Mouse (Mus musculus): ENCODE measurements around the gene Tepp.
A peak's percentile ranks its signal among the peaks of the same experiment; 100 is the strongest.

Gene Tepp

DNA sequence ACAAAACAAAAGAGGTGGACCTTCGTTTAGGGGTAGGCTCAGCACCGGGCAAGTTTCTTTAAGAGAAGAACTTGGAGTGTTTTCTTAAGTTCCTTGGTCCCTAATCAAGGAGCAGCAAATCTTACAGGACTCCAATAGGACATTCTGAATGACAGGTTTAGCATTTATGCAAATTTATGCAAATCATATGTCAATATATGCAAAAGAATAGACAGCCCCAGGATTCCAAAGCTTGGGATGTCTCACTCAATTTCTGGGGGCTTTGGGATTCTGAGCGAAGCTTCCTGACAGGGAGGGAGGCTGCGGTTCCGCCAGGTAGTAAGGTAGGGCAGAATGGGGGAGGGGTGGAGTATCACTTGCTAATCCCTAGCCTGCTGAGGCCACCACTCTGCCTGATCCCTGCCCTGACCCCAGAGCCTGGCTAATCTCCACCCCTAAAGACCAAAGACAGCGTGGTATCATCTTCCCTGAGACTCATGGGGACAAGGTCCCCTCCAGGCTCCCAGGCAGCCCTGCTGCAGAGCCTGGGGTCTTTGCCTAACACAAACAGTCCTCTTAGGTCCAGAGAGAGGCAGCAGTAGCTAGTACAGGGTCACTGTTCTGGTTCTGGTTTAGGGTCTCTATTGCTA, at the start of gene Tepp:
Tepp (plus strand) TSS at position 225 of the 629 bp plus-strand sequence.
- DNase-seq (ENCODE audit: low spot score) = peak; percentile 69

DNA sequence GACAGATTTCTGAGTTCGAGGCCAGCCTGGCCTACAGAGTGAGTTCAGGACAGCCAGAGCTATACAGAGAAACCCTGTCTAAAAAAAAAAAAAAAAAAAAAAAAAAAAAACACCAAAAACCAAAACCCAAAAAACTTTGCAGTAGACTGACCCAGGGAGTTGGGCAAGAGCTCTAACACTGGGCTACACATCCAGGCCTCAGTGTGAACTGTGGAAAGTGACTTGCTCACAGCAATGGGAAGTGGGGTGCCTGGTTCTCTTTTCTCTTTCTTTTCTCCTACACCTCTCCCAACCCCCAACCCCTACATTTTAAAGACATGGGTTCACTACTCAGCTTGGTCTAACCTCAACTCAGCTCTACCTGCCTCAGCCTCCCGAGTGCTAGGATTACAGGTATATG, 48.2 kb upstream of the Tepp start:
- no peak for DNase-seq (ENCODE audit: low spot score)

- no peak for DNase-seq (ENCODE audit: low spot score)
These were observed 39.9 kb upstream of the Tepp start for GRCm38 (mm10) chr8:95270501-95270900.

GRCm38 (mm10) chr8:95271841-95272240, 38.5 kb upstream of the Tepp start:
- DNase-seq (ENCODE audit: low spot score) = no peak

GRCm38 (mm10) chr8:95272871-95273270, 37.5 kb upstream of the Tepp start:
- no peak for DNase-seq (ENCODE audit: low spot score)

DNA sequence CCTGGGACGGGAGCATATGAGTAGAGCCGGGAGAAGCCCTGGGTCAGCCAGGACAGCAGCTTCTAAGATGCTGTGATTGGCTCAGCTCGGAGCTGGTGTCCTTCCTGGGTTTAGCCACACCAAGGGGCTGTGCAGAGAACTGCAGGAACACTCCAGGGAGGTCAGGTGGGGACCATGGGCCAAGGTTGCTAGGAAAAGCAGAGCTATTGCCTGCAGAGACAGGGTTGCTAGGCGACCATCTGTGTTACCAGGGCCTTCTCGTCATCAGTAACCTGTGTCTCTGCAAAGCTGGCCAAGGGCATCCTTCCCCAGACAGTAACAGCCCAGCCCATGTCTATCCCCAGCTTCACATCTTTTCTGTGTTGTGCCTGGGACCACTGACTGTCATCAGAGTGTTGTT, 28.9 kb upstream of the Tepp start:
- DNase-seq (ENCODE audit: low spot score) = no peak

GRCm38 (mm10) chr8:95289066-95289650, 21.2 kb upstream of the Tepp start:
- no peak for DNase-seq (ENCODE audit: low spot score)

DNA sequence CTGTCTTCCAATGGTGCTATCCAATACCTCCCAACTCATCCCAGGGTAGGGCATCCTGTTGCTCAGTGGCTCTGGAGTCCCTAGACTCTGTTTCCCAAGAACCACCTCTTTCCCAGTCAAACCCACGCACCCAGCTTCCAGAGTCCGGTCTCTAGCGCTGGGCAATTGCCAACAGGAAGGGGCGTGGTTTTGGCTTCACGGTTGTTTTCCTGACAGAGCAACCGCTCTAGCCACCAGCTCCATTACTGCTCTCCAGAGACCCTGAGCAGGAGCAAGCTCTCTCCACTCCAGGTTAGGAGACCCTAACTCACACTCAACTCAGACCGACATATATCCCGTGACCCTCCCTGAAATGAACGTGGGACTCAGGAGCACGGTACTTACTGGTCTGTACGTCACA, 17.2 kb upstream of the Tepp start:
- no peak for DNase-seq (ENCODE audit: low spot score)

DNA sequence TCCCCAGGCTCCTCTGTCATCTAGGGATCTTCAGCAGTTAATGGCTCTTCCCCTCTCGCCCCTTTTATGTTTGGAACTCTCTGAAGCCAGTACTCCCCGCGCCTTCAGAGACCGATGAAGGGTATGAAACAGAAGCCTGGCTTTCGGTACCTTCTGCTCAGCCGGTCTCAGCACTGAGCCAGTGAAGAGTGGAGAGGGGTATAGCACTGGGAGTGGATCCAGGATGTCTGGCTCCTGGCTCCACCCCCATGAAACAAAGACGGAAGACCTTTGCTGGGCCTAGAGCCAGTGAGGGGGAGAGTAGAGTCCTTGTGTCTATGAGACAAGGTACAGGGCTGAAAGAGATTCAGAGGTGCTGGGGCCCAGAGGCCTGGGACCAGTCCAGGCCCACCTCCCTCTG, 16.5 kb upstream of the Tepp start:
- DNase-seq (ENCODE audit: low spot score) = no peak

DNA sequence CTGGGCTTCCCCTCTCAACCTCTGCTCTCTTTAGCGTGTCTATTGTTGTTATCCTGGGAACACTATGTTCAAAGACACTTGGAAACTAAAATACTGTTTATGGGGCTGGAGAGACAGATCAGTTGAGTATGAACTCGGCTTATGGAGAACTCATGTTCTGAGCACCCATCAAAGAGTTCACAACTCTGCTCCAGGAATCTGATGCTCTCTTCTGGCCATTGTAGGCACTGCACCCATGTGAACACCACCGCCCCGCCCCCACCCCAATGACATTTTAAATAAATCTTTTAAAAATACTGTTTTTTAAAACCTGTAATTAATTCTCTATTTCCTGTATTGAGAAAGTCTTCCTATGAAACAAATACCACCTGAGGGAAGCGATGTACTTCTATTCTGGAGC, 8.0 kb upstream of the Tepp start:
- DNase-seq (ENCODE audit: low spot score) = no peak

- no peak for DNase-seq (ENCODE audit: low spot score)
These were observed 4.8 kb upstream of the Tepp start for GRCm38 (mm10) chr8:95305526-95305925.

DNA sequence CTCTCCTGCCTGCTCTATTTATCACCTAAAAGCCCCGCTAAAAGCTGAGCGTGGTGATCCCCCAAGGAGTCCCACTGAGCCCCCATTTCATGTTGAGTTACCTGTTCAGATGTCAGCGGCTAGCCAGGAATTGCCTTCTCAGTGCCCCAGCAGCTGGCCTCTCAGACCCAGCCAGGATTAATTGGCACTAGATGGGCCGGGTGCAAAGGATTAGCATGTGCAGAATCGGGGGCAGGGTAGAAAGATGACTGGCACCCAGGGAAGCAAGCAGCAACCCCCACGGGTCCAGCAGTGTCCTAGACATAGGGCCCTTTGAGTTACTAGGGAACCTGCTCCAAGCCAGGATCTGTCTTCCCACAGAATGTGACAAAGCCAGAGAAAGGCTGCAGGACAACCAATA, 3.9 kb upstream of the Tepp start, which contains the start of gene Cngb1:
Cngb1 (minus strand) TSS at position 155 of the 400 bp plus-strand sequence.
- no peak for DNase-seq (ENCODE audit: low spot score)

DNA sequence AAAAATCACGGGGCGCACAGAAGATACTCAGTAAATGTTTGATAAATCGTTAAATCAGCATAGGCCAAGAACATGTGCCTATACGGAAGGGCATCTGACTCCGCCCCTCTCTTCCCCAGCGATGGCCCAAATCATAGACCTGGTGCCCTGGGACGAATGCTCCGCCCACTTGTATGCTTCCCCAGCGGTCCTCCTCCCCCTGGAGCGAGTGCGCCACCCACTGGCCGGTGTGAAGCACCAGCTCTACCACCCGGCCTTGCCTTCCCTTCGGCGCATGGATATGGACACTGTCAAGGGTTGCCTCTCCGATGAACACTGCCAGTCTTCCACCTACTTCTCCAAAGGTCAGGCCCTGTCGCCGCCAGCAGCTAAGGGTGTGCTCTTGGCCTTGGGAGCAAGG, 2.5 kb downstream of the Tepp start:
- no peak for DNase-seq (ENCODE audit: low spot score)

- DNase-seq (ENCODE audit: low spot score) = no peak
These were observed 3.5 kb downstream of the Tepp start for GRCm38 (mm10) chr8:95313857-95314256.

- no peak for DNase-seq (ENCODE audit: low spot score)
These were observed 4.3 kb downstream of the Tepp start for GRCm38 (mm10) chr8:95314707-95315106.

DNA sequence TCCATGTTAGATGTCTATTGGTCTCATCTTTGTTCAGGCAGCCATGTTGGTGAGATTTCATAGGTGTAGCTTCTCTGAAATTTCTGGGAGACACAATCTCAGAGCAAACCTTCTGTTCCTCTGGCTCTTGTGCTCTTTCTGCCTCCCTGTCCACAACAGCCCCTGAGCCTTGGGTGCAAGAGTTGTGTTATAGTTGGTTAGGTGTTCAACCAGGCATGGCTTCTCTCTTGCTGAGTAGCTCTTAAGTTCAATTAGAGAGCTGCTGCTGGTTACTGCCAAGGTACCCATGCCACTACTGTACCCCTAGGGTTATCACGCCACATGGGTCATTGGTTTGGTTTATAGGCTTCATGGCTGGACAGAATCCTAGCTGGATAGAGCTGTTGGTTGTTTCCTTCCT, 5.0 kb downstream of the Tepp start:
- DNase-seq (ENCODE audit: low spot score) = no peak

DNA sequence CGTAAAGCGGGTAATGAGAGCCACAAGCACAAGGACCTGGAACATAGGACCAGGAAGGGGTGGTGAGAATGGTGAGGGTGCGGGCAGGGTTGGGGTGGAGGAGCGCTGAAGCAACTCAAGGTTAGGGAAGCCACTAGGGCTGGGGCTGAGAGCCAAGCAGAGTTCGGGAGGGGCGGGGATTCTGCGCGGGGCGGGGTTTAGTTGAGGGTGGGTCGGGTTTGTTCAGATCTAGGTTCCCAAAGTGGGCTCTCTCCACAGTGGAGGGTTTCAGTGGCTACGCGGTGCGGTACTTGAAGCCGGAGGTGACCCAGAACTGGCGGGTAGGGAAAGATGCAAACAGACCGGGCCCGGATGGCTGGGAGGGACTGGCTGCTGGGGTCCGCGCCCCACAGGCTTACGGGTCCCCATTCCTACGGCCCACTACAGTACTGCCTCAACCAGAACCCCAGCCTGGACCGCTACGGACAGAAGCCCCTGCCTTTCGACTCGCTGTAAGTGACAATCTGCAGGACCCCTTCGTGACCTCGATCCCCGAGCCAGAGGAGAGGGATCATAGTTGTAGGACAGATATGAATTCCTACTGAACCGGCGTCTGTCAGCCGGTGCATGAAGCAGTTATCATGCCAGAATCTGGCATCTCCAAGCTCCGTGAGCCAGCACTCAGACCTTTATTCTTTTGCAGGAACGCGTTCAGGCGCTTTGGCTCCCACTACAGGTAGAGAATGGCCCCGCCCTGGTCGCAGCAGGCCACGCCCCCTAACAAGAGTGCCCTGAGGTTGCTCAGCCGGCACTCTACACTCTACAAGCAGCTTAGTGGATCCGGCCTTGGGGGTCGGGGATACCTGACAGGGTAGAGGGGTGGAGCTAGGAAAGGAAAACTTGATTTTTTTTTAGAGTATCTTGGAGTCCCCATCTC, 10.1 kb downstream of the Tepp start:
- peak; percentile 70 for DNase-seq (ENCODE audit: low spot score)

DNA sequence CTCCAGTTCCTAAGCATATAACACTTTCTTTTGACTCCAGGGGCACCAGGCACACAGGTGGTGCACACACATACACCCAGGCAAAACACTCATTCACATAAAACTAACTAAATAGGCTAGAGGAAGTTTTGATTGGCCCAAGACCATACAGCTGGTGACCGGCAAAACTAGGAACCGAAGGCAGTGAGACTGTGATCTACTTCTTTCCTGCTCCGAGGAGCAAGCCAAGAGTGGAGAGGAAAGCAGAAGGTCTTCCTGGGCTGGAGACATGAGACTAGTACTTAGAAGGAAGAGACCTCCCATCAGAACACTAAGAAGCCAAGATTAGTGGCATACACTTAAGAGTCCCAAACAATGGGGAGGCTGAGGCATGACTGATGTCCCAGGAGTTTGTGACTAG, 12.8 kb downstream of the Tepp start:
- no peak for DNase-seq (ENCODE audit: low spot score)

- no peak for DNase-seq (ENCODE audit: low spot score)
These were observed 14.3 kb downstream of the Tepp start for GRCm38 (mm10) chr8:95324646-95325045.

DNA sequence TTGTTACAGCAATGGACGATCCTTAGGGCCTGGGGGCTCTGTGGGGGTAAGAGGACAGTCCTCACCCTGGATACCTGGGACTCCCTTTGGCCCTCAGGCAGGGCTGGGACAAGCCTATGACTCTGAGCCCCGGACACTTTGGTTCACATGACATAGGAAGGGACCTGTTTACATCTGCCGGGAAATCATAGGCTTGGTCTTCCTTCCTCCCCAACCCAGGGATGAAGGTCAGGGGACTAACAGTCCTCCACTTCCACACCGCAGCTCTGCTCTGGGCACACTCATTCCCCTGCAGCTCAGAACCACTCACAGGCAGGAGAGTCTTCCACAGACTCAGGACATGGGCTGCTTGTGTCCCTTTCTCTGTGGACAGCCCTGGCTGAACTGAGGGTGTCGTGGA, 16.5 kb downstream of the Tepp start:
- no peak for DNase-seq (ENCODE audit: low spot score)

- no peak for DNase-seq (ENCODE audit: low spot score)
These were observed 17.6 kb downstream of the Tepp start for GRCm38 (mm10) chr8:95327866-95328465.

DNA sequence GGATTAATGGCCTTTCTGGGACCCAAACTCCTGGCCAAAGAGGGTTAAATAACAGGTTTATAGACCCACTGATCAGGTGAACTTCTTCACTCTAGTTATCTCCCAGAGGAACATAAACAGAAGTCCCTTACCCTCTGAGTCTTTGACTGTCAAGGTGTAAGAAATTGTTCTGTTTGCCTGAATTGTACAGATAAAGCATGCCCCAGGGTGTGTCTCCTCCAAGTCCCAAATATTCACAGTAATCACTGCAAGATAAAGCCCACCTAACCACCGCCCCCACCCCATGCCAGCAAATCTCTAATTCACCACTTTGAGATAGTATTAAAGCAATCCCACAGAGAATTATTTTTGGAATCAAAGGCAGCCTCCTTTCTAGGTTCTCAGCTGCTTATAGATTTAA, 20.0 kb downstream of the Tepp start:
- no peak for DNase-seq (ENCODE audit: low spot score)

All from yolk sac, embryonic 10.5 days (tissue).